Mouse (Mus musculus) heart, embryonic 13.5 days (tissue): ENCODE measurements around the gene Ugt1a9. TPM values are rescaled to one million over a fixed set of nuclear protein-coding genes. Genes with fewer than 3 reads are reported as not detected.

Experiments used
- ATAC-seq: fragments of 200-750 bp; cut with Nextera tagmentation; 2 replicates; pipeline ENCODE4 v1.8.0; 2017; ENCODE audit warnings: moderate TSS enrichment; ENCODE audit not compliant: insufficient number of reproducible peaks, low FRiP score, low TSS enrichment; ENCODE audit errors: extremely low read depth
- H3K27ac ChIP-seq: fragments of 300-500 bp; sonication (generic); replicated peaks from 2 replicates; pipeline ENCODE4 v1.5.1; 2015; ENCODE audit warnings: moderate library complexity, mild to moderate bottlenecking, inconsistent platforms
- H3K27me3 ChIP-seq: fragments of 300-500 bp; sonication (generic); replicated peaks from 2 replicates; pipeline ENCODE4 v1.6.1; 2015; ENCODE audit warnings: mild to moderate bottlenecking, inconsistent platforms
- H3K36me3 ChIP-seq: fragments of 300-500 bp; sonication (generic); 2 replicates; pipeline ENCODE4 v1.6.1; 2015; ENCODE audit warnings: mild to moderate bottlenecking, inconsistent platforms
- H3K4me1 ChIP-seq: fragments of 300-500 bp; sonication (generic); 2 replicates; pipeline ENCODE4 v1.6.1; 2015; ENCODE audit warnings: inconsistent platforms
- H3K4me2 ChIP-seq: fragments of 300-500 bp; sonication (generic); 2 replicates; pipeline ENCODE4 v1.6.1; 2015; ENCODE audit warnings: inconsistent platforms, mild to moderate bottlenecking, moderate library complexity
- H3K4me3 ChIP-seq: fragments of 300-500 bp; sonication (generic); 2 replicates; pipeline ENCODE4 v1.5.1; 2015; ENCODE audit warnings: moderate library complexity, mild to moderate bottlenecking, inconsistent platforms
- H3K9ac ChIP-seq: fragments of 300-500 bp; sonication (generic); 2 replicates; pipeline ENCODE4 v1.6.1; 2015; ENCODE audit warnings: inconsistent platforms, mild to moderate bottlenecking, moderate library complexity
- H3K9me3 ChIP-seq: fragments of 300-500 bp; sonication (generic); 2 replicates; pipeline ENCODE4 v1.6.1; 2016; ENCODE audit warnings: inconsistent platforms
- WGBS: fragments of 180-500 bp; shearing (Covaris S2); methylation state at CpG from one replicate; pipeline ENCODE4 v1.1.7; 2015; ENCODE audit warnings: mixed read lengths; 5-methylcytosine and 5-hydroxymethylcytosine counted together
- polyA plus RNA-seq: library from polyadenylated mRNA; unstranded; fragments of >200 nt; fragmentation: Nextera tagmentation; extraction: Ambion mirVana; gene quantifications from 2 replicates; pipeline ENCODE4 v1.2.1, GENCODE M21; 2015

Ugt1a9 gene
- polyA plus RNA-seq, 1 experiment from 2014 or later, result not detected

GRCm38 (mm10) chr1:88197443-88197842 lies 126.8 kb downstream of the Ugt1a9 start:
- WGBS, result 63% methylated on average over 3 of the region's 3 CpGs
- H3K9me3 ChIP-seq, result no peaks in the 10 kb centered on the region
- no peak for ATAC-seq

GRCm38 (mm10) chr1:88199996-88200395 lies 129.4 kb downstream of the Ugt1a9 start:
- Histone ChIP-seq H3K4me2 (no peak overlapping the region), H3K9me3 (no peaks in the 10 kb centered on the region), H3K36me3 (no peaks in the 10 kb centered on the region), H3K4me1 (peaks cover 2% of the 10 kb centered on the region), H3K4me3 (no peak overlapping the region), H3K27me3 (peaks cover 3% of the 10 kb centered on the region; the same call in 1 of the 2 replicates), H3K27ac (no peak overlapping the region), H3K9ac (no peak overlapping the region)
- WGBS, result 46% methylated on average over 2 of the region's 2 CpGs
- no peak for ATAC-seq

More at GRCm38 (mm10) chr1:88197443-88197842, 126.8 kb downstream of the Ugt1a9 start:
- H3K4me3 ChIP-seq, result no peak overlapping the region
- no peak overlapping the region for H3K9ac ChIP-seq
- H3K4me1 ChIP-seq, result no peaks in the 10 kb centered on the region; the same call in 1 of the 2 replicates
- no peaks in the 10 kb centered on the region for H3K36me3 ChIP-seq
- H3K27me3 ChIP-seq, result 0 out of 2 replicates have a peak, but pooled peaks cover 3% of the 10 kb centered on the region
- H3K27ac ChIP-seq, result no peak overlapping the region
- H3K4me2 ChIP-seq, result no peak overlapping the region

- Histone ChIP-seq H3K36me3 (no peaks in the 10 kb centered on the region), H3K9ac (no peak within 1 kb of the TSS), H3K4me1 (peaks cover 5% of the 10 kb centered on the region), H3K27ac (no peak within 1 kb of the TSS), H3K4me2 (no peak within 1 kb of the TSS), H3K4me3 (no peak within 1 kb of the TSS), H3K9me3 (no peaks in the 10 kb centered on the region), H3K27me3 (peaks cover 3% of the 10 kb centered on the region; the same call in 1 of the 2 replicates)
- ATAC-seq, result no peak
- 74% methylated on average over 7 of the region's 7 CpGs for WGBS
These were observed 129.9 kb downstream of the Ugt1a9 start, which contains the start of gene Ugt1a2 for GRCm38 (mm10) chr1:88200456-88200855. TSS of gene Ugt1a2 (plus strand) at chr1:88200601.

GRCm38 (mm10) chr1:88205294-88205922 lies 134.8 kb downstream of the Ugt1a9 start, which contains the start of gene Dnajb3:
TSS of gene Dnajb3 (minus strand) at chr1:88205782.
- 3% methylated on average over 62 of the region's 62 CpGs for WGBS
- Histone ChIP-seq H3K27ac (peak within 1 kb of the TSS; percentile 20), H3K27me3 (no peaks in the 10 kb centered on the region; the same call in 1 of the 2 replicates), H3K4me3 (peak within 1 kb of the TSS; percentile 63), H3K36me3 (no peaks in the 10 kb centered on the region), H3K9ac (peak within 1 kb of the TSS; percentile 87), H3K9me3 (no peaks in the 10 kb centered on the region), H3K4me2 (peak within 1 kb of the TSS; percentile 91), H3K4me1 (peaks cover 11% of the 10 kb centered on the region)
- ATAC-seq, result peak; percentile 96

GRCm38 (mm10) chr1:88206843-88207479 lies 136.4 kb downstream of the Ugt1a9 start:
- Histone ChIP-seq H3K9me3 (peaks cover 8% of the 10 kb centered on the region), H3K27me3 (no peaks in the 10 kb centered on the region; the same call in 1 of the 2 replicates), H3K4me2 (no peak overlapping the region), H3K4me1 (peaks cover 11% of the 10 kb centered on the region), H3K9ac (no peak overlapping the region), H3K4me3 (no peak overlapping the region), H3K36me3 (no peaks in the 10 kb centered on the region), H3K27ac (no peak overlapping the region; the same call in 1 of the 2 replicates)
- no peak for ATAC-seq
- WGBS, result 52% methylated on average over 2 of the region's 2 CpGs

- peaks cover 48% of the 10 kb centered on the region for H3K9me3 ChIP-seq
- WGBS, result 59% methylated on average over 8 of the region's 8 CpGs
- no peak within 1 kb of the TSS for H3K4me2 ChIP-seq
- no peak within 1 kb of the TSS for H3K4me3 ChIP-seq
- H3K36me3 ChIP-seq, result no peaks in the 10 kb centered on the region
- H3K27ac ChIP-seq, result no peak within 1 kb of the TSS
- H3K4me1 ChIP-seq, result no peaks in the 10 kb centered on the region
- no peaks in the 10 kb centered on the region for H3K27me3 ChIP-seq
- ATAC-seq, result no peak
- H3K9ac ChIP-seq, result no peak within 1 kb of the TSS
These were observed 141.2 kb downstream of the Ugt1a9 start, which contains the start of gene Ugt1a1 for GRCm38 (mm10) chr1:88211812-88212211. TSS of gene Ugt1a1 (plus strand) at chr1:88211959.

- peak; percentile 23; the same call in 1 of the 2 replicates for ATAC-seq
- 52% methylated on average over 8 of the region's 8 CpGs for WGBS
- Histone ChIP-seq H3K4me2 (no peak overlapping the region), H3K4me1 (no peaks in the 10 kb centered on the region), H3K36me3 (no peaks in the 10 kb centered on the region), H3K4me3 (no peak overlapping the region), H3K9me3 (peaks cover 48% of the 10 kb centered on the region), H3K27ac (no peak overlapping the region), H3K27me3 (no peaks in the 10 kb centered on the region), H3K9ac (no peak overlapping the region)
These were observed 141.9 kb downstream of the Ugt1a9 start for GRCm38 (mm10) chr1:88212341-88213045.

- Histone ChIP-seq H3K27ac (no peak overlapping the region), H3K27me3 (no peaks in the 10 kb centered on the region), H3K36me3 (no peaks in the 10 kb centered on the region), H3K4me1 (no peaks in the 10 kb centered on the region), H3K9ac (no peak overlapping the region), H3K9me3 (peaks cover 48% of the 10 kb centered on the region), H3K4me3 (no peak overlapping the region), H3K4me2 (no peak overlapping the region)
- no peak for ATAC-seq
- 66% methylated on average over 1 of the region's 1 CpGs for WGBS
These were observed 142.5 kb downstream of the Ugt1a9 start for GRCm38 (mm10) chr1:88213061-88213460.

GRCm38 (mm10) chr1:88213766-88214461 lies 143.3 kb downstream of the Ugt1a9 start:
- Histone ChIP-seq H3K4me2 (no peak overlapping the region), H3K36me3 (no peaks in the 10 kb centered on the region), H3K4me3 (no peak overlapping the region), H3K9ac (no peak overlapping the region), H3K4me1 (no peaks in the 10 kb centered on the region), H3K27ac (no peak overlapping the region), H3K27me3 (no peaks in the 10 kb centered on the region), H3K9me3 (peaks cover 48% of the 10 kb centered on the region)
- WGBS, result 66% methylated on average over 2 of the region's 2 CpGs
- ATAC-seq, result no peak

GRCm38 (mm10) chr1:88214462-88214952 lies 143.9 kb downstream of the Ugt1a9 start:
- 62% methylated on average over 2 of the region's 2 CpGs for WGBS
- H3K27ac ChIP-seq, result no peak overlapping the region
- no peak for ATAC-seq
- no peaks in the 10 kb centered on the region for H3K36me3 ChIP-seq
- no peak overlapping the region for H3K4me2 ChIP-seq
- H3K9ac ChIP-seq, result no peak overlapping the region
- no peaks in the 10 kb centered on the region for H3K4me1 ChIP-seq
- H3K4me3 ChIP-seq, result no peak overlapping the region
- H3K27me3 ChIP-seq, result no peaks in the 10 kb centered on the region
- H3K9me3 ChIP-seq, result peaks cover 48% of the 10 kb centered on the region
